Mouse (Mus musculus) thymus, postnatal 36 days (tissue): ENCODE results near the gene Usp7.

Source experiments
- DNase-seq, 2 experiments: peaks; one replicate each; pipeline ENCODE4 v3.0.0; 2022; ENCODE audit warnings: mixed read lengths in 2 of 2

Usp7 gene

GRCm38 (mm10) chr16:8671551-8672349, 120.4 kb downstream of the Usp7 start, which contains the start of gene Carhsp1:
Gene Carhsp1 (minus strand): TSS chr16:8672155.
- DNase-seq = peak; percentile 96 to 97

GRCm38 (mm10) chr16:8670041-8671035, 121.8 kb downstream of the Usp7 start:
- no peak for DNase-seq

- DNase-seq = no peak
Observed at GRCm38 (mm10) chr16:8669432-8669831, 122.7 kb downstream of the Usp7 start.

- no peak for DNase-seq
Observed at GRCm38 (mm10) chr16:8668386-8668785, 123.7 kb downstream of the Usp7 start.

GRCm38 (mm10) chr16:8667814-8668213, 124.3 kb downstream of the Usp7 start:
- DNase-seq = no peak

- no peak for DNase-seq
Observed at GRCm38 (mm10) chr16:8667261-8667660, 124.8 kb downstream of the Usp7 start.

- no peak for DNase-seq
Observed at GRCm38 (mm10) chr16:8666452-8666851, 125.7 kb downstream of the Usp7 start.

- DNase-seq = no peak
Observed at GRCm38 (mm10) chr16:8665367-8665766, 126.7 kb downstream of the Usp7 start.

- DNase-seq = no peak
Observed at GRCm38 (mm10) chr16:8663606-8664539, 128.2 kb downstream of the Usp7 start.

- no peak for DNase-seq
Observed at GRCm38 (mm10) chr16:8663022-8663421, 129.1 kb downstream of the Usp7 start.

- DNase-seq = no peak
Observed at GRCm38 (mm10) chr16:8658764-8659163, 133.3 kb downstream of the Usp7 start.

GRCm38 (mm10) chr16:8658349-8658748, 133.8 kb downstream of the Usp7 start:
- DNase-seq = no peak

- DNase-seq = no peak
Observed at GRCm38 (mm10) chr16:8656256-8656655, 135.9 kb downstream of the Usp7 start.

- DNase-seq = no peak
Observed at GRCm38 (mm10) chr16:8655599-8655998, 136.5 kb downstream of the Usp7 start.

- DNase-seq = no peak
Observed at GRCm38 (mm10) chr16:8655108-8655507, 137.0 kb downstream of the Usp7 start.

- no peak for DNase-seq
Observed at GRCm38 (mm10) chr16:8650007-8650406, 142.1 kb downstream of the Usp7 start.

- no peak for DNase-seq
Observed at GRCm38 (mm10) chr16:8645546-8645945, 146.6 kb downstream of the Usp7 start.

GRCm38 (mm10) chr16:8643855-8644254, 148.3 kb downstream of the Usp7 start:
- peak; percentile 37 to 46 for DNase-seq
